Mouse (Mus musculus) cerebellum, postnatal 10 days (tissue): ENCODE results near the gene Tlk1.

Source experiments
- DNase-seq, 2 experiments: peaks; one replicate each; pipeline ENCODE4 v3.0.0; 2021; ENCODE audit warnings: mixed read lengths in 2 of 2

Tlk1 gene

DNA sequence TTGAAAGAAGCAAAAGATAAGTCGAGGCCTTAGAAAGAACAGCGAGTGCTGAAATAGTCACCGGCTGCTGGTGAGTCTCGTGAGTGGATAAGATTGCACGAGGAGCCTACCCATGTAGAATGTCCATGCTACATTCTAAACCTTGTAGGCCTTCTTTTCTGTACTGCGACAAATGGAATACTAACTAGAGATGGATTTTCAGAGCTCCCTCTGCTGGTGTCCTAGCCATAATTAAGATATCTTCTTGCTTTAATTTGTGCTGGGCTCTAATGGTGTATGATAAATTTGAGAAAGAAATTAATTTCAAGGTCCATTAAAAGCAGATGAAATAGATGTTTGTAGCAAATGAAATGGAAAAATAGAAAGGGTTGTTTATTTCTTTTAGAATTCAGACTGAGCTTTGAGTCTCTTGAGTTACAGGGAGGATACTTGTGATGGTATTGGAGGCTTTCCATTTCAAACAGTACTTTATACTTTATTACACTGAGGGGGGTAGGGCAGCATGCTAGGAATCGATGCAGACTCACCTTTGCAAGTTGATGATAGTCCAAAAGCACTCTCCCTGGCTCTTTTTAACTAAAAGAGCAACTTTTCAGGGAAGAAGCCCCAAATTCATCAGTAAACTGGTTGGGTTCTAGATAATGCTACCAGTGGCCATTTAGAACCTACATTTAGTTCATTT lies 151.9 kb downstream of the Tlk1 start:
- DNase-seq: peak; percentile 37 to 59

DNA sequence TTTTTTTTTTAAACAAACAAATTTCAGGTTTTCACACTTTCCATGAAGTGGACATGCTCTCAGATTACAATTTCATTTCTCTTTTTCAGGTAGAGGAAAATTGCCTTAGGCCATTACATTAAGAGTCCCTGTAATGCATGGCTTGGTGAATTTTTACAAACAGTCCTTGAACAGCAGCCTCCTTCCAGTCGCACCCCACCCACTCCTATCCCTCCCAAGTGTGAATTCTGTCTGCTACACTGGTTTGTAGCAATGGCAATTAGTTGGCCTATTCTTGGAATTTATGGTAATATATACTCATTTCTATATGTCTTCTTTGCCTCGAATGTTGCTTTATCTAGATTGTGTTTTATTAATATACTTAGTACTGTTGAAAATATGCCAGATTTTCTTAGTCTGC lies 153.1 kb downstream of the Tlk1 start:
- no peak for DNase-seq

DNA sequence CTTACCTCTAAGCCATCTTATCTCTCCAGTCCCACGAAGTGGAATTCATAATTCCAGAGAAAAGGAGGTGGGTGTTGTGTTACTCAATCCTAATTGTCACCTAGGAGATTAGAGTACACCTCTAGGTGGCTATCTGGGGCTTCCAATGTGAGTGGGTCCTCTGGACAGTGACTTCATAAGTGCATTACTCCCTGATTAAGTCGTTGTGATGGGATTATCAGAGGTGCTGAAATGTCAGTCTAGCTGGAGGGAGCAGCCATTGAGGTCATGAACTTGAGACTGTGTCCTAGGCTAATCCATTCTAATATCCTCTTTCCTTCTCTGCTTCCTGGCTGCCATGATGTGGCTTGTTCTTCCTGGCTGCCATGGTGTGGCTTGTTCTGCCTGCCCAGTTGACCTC lies 155.6 kb downstream of the Tlk1 start:
- no peak for DNase-seq

DNA sequence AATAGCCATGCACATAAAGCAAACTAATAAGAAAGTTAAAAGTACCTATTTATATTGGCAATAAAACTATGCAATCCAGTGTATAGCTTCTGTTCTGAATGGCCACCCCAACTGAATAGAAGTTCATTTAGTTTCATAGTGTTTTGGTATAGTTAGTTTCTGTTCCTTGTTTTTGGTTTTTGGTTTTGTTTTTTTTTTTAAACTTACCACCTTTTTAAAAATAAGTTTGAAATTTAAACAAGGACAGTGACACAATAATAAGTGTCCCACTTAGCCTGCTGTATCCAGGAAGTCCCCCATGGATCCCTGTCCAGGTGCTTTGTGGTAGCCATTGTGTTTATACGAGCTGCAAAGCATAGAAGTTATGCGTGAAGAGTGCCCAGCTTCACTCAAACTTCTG lies 156.3 kb downstream of the Tlk1 start:
- DNase-seq: no peak

DNA sequence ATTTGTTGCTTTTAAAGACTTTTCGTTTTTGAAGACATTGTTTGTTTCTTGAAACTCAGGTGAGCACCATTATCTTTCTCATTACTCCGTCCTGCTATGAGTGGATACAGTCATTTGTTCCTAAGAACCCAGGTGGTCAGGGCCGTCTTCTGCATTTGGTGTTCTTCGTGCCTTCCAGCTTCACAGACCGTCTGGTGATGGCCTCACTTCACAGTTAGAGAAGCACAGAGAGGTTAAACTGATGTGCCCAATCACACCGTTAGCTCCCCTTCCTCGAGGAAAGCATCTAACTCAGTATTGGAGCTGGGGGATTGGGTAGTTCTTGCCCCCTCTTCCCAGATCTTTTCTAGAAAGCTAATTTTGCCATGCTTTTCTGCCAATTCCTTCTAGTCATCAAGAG lies 158.5 kb downstream of the Tlk1 start:
- DNase-seq: no peak

DNA sequence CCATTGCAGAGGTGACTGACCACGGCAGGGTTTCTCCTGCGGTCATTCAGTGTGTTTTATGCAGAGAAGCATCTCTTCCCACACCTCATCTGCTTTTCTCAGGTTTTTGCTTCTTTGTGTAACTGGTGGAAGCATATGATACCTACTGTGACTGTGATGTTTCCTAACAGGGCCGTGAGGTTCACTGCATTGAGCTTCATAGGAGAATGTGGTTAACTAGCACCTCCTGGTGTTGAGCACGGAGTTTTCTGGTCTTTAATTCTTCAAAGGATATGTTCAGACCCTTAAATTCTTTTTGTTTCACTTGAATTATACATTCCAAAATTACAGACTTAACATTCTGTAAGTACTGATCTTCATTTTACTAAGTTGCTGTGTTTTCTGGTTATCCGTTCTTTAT lies 161.8 kb downstream of the Tlk1 start:
- no peak for DNase-seq
